ENCODE assay signal across 21 mouse cellular contexts in genomic region chr10:63053007-63053406, GRCm38 (mm10). TPM values are rescaled to one million over a fixed set of nuclear protein-coding genes. Genes with fewer than 3 reads are reported as not detected.
"Had no signal": no experiment of that assay in that cellular context is flagged by ENCODE, and none has a peak within 500 bp of the region (broad histone marks: within the 10 kb centered on the region; RNA-seq: fewer than 3 reads in every experiment).

No protein-coding gene starts in this region.

- H3K27ac ChIP-seq: left cerebral cortex, adult 2 months; liver, embryonic 14.5 days; macrophage; midbrain, embryonic 13.5 days had no signal

- H3K9ac ChIP-seq: liver, embryonic 14.5 days; liver, postnatal 0 days; lung, embryonic 14.5 days; midbrain, embryonic 13.5 days had no signal

- H3K4me3 ChIP-seq: left cerebral cortex, adult 2 months; midbrain, embryonic 13.5 days had no signal

- DNase-seq: kidney, adult 2 months; kidney, postnatal 10 days; kidney, postnatal 36 days; layer of hippocampus, postnatal 36 days; liver, postnatal 0 days; lung, embryonic 14.5 days; thymus, adult 18-20 months; thymus, postnatal 36 days had no signal

- ATAC-seq: liver, postnatal 0 days; lung, postnatal 0 days; midbrain, embryonic 13.5 days had no signal

- H3K4me2 ChIP-seq: liver, embryonic 11.5 days; lung, embryonic 14.5 days; midbrain, embryonic 13.5 days had no signal

- H3K4me1 ChIP-seq: midbrain, embryonic 13.5 days had no signal

- H3K27me3 ChIP-seq: midbrain, embryonic 13.5 days had no signal

- H3K9me3 ChIP-seq: midbrain, embryonic 13.5 days had no signal

- H3K36me3 ChIP-seq: midbrain, embryonic 13.5 days had no signal

RNA-seq across cellular contexts. Expression of gene Pbld1, which starts 7.0 kb away (rescaled TPM):
- total RNA-seq: midbrain, postnatal 0 days had no signal
- polyA plus RNA-seq: macrophage had no signal

RNA-seq across cellular contexts. Expression of gene Pbld2, which starts 28.9 kb away (rescaled TPM):
- total RNA-seq: megakaryocyte, adult 5-6 weeks; midbrain, postnatal 0 days had no signal

RNA-seq across cellular contexts. Expression of gene Atoh7, which starts 46.4 kb away (rescaled TPM):
- total RNA-seq: megakaryocyte, adult 5-6 weeks had no signal
- polyA plus RNA-seq: kidney, embryonic 14.5 days; liver, embryonic 11.5 days; lung, postnatal 0 days; macrophage; small intestine, adult 2 months; spleen, adult 2 months; stomach, embryonic 16.5 days; testis, adult 2 months had no signal
